Mouse (Mus musculus): ENCODE results near the gene Cd300lg. TPM values are rescaled to one million over a fixed set of nuclear protein-coding genes. Genes with fewer than 3 reads are reported as not detected.

Cd300lg gene
- total RNA-seq, 2 experiments from 2014 or later = not detected

- DNase-seq (ENCODE audit: low spot score in 2 of 2) = no peak
Measured at GRCm38 (mm10) chr11:102096446-102096845, 55.1 kb downstream of the Cd300lg start.

DNA sequence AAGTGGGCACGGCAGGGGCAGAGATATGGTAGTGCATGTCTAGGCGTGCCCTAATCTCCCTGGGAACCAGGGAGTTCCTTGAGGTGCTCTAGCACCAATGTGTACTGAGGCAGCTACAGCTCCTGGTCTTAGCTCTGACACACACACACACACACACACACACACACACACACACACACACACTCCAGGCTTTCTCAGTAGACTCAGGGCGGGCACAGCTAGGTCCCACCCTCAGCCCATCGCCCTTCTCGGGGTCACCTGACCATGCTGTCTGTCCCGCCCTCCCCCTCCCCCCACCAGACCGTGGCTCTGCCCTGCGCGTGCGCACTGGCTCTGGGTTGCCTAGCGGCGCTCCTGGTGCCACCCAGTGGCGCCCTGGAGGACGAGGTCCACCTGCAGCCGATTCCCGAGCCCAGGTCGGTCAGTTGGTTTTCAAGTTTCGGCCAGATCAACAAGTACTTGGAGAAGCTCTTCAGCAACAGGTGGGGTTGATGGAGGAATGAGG lies 55.6 kb downstream of the Cd300lg start:
- DNase-seq (ENCODE audit: low spot score in 2 of 2) = peak in 1 of 2 experiments; percentile 76

DNA sequence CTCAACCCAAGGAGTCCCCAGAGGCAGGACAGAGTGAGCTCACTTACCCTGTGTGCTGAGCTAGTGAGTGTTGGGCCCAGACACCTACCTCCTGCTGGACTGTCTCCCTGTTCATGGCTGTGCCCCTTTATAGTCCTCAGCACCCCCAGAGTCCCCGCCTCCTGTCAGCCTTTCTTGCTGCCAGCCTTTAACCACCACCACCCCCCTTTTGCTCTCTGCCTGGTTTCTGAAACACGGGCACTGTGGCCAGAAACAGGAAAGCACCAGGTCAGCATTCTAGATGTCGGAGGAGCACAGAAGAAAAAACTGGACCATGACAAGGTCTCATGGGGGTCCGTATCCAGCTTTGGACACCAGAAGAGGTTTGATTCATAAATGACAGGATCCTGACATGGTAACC lies 59.9 kb downstream of the Cd300lg start, which contains the start of gene Ppy:
Ppy (minus strand) TSS at position 101 of the 400 bp plus-strand sequence.
- no peak for DNase-seq (ENCODE audit: low spot score in 2 of 2)

DNA sequence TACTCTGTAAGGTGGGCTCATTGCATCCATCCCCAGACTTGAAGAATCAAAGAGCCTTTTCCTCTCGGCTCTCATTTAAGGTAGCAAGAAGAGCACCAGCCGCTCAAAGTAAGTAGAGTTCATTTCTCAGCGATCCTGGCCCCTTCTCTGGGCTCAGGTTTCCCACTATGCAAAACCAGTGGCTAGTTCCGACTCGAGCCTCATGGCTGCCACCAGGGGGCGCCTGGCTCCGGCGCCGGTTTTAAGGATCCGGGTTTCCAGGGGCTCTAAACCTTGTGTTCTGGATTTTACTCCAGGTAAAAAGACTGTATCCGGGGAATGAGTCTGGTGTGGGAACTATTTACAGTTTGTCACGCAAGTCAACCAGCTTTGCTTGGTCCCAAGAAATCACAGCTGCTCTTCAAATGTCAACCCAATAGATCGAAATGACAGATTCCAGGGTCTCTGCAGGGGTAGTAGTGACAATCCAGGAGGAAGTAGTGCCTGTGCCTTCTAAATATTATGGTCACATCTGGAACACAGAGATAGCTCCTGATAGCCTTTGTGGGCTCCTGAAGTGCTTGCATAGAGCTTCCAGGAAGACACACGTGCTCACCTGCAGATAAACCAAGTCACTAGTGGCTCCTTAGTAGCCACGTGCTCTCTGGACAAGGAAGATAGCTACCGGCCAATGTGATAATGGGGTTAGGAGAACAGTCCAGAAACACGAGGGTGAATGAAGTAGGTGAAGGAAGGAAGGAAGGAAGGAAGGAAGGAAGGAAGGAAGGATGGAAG lies 61.4 kb downstream of the Cd300lg start:
- DNase-seq (ENCODE audit: low spot score in 2 of 2) = peak in 1 of 2 experiments; percentile 67

Other genes starting within 250 kb of the Cd300lg start
- under 1 TPM; 0.64 to 0.86 TPM for gene Meox1, start 147.1 kb upstream of the Cd300lg start, total RNA-seq (2021)
- under 1 TPM in 1 of 2 experiments, not detected in 1; 0.15 TPM for gene Sost, start 74.5 kb upstream of the Cd300lg start, total RNA-seq (2021)
- not detected for gene Cfap97d1, start 57.2 kb upstream of the Cd300lg start, total RNA-seq (2021)
- gene Dusp3, start 54.5 kb upstream of the Cd300lg start, total RNA-seq (2021) = 100 to 1,000 TPM; 158 TPM
- gene Mpp3, start 13.0 kb upstream of the Cd300lg start, total RNA-seq (2021) = 10 to 100 TPM; 85.5 to 88.9 TPM
- 100 to 1,000 TPM; 142 to 147 TPM for gene Mpp2, start 47.0 kb downstream of the Cd300lg start, total RNA-seq (2021)
- gene Ppy, start 59.8 kb downstream of the Cd300lg start, total RNA-seq (2021) = not detected
- not detected for gene Pyy, start 66.3 kb downstream of the Cd300lg start, total RNA-seq (2021)
- gene Nags, start 104.0 kb downstream of the Cd300lg start, total RNA-seq (2021) = not detected
- gene Tmem101, start 114.9 kb downstream of the Cd300lg start, total RNA-seq (2021) = 10 to 100 TPM; 25.0 to 27.2 TPM
- gene Lsm12, start 143.8 kb downstream of the Cd300lg start, total RNA-seq (2021) = 10 to 100 TPM; 59.3 to 59.4 TPM
- 10 to 100 TPM; 61.0 to 65.1 TPM for gene G6pc3, start 148.1 kb downstream of the Cd300lg start, total RNA-seq (2021)
- gene Hdac5, start 188.7 kb downstream of the Cd300lg start, total RNA-seq (2021) = 100 to 1,000 TPM; 258 to 266 TPM
- 1 to 10 TPM in 1 of 2 experiments, under 1 TPM in 1; 0.86 to 1.8 TPM for gene BC030867, start 207.4 kb downstream of the Cd300lg start, total RNA-seq (2021)
- gene Asb16, start 227.2 kb downstream of the Cd300lg start, total RNA-seq (2021) = 1 to 10 TPM; 2.3 to 2.9 TPM
- 10 to 100 TPM; 62.3 to 67.6 TPM for gene Tmub2, start 243.4 kb downstream of the Cd300lg start, total RNA-seq (2021)